Mouse (Mus musculus): ENCODE results near the gene H2-T23. TPM values are rescaled to one million over a fixed set of nuclear protein-coding genes. Genes with fewer than 3 reads are reported as not detected.
"Not testable (repeated sequence)": the region's sequence is repeated elsewhere in the genome, so short reads cannot be mapped to it uniquely, and the experiment has no call there.

H2-T23 gene
- polyA plus RNA-seq, 1 experiment from 2014 or later: 3.0 TPM

GRCm38 (mm10) chr17:36017046-36017445 is 15.6 kb downstream of the H2-T23 start:
- H3K9ac ChIP-seq: no peak overlapping the region
- DNase-seq (ENCODE audit: low spot score) (no peak), ATAC-seq (ENCODE audit: low FRiP score) (no peak)
- no peak overlapping the region for H3K4me2 ChIP-seq (replicated peaks)
- H3K9me3 ChIP-seq (ENCODE audit: control insufficient read depth, low read length): no peaks in the 10 kb centered on the region
- peaks cover 19% of the 10 kb centered on the region for H3K36me3 ChIP-seq (replicated peaks; ENCODE audit: control insufficient read depth, insufficient read depth)
- H3K4me3 ChIP-seq (replicated peaks; ENCODE audit: low read length): no peak overlapping the region
- 90% methylated on average over 5 of the region's 5 CpGs for WGBS
- H3K4me1 ChIP-seq (replicated peaks; ENCODE audit: control insufficient read depth, insufficient read depth, low read length): no peaks in the 10 kb centered on the region
- H3K27me3 ChIP-seq (ENCODE audit: control insufficient read depth, insufficient read depth, low read length): no peaks in the 10 kb centered on the region
- no peak overlapping the region for H3K27ac ChIP-seq

- Histone ChIP-seq H3K36me3 (replicated peaks; ENCODE audit: control insufficient read depth, insufficient read depth) (peaks cover 19% of the 10 kb centered on the region), H3K27me3 (ENCODE audit: control insufficient read depth, insufficient read depth, low read length) (no peaks in the 10 kb centered on the region), H3K4me2 (replicated peaks) (no peak overlapping the region), H3K4me1 (replicated peaks; ENCODE audit: control insufficient read depth, insufficient read depth, low read length) (no peaks in the 10 kb centered on the region), H3K9me3 (ENCODE audit: control insufficient read depth, low read length) (no peaks in the 10 kb centered on the region), H3K9ac (no peak overlapping the region), H3K4me3 (replicated peaks; ENCODE audit: low read length) (no peak overlapping the region), H3K27ac (no peak overlapping the region)
- WGBS: 98% methylated on average over 5 of the region's 5 CpGs
- no peak for ATAC-seq (ENCODE audit: low FRiP score)
- DNase-seq (ENCODE audit: low spot score): no peak
Observed at GRCm38 (mm10) chr17:36014977-36015376, 17.7 kb downstream of the H2-T23 start.

- H3K4me1 ChIP-seq (replicated peaks; ENCODE audit: control insufficient read depth, insufficient read depth, low read length); H3K9ac ChIP-seq; H3K36me3 ChIP-seq (replicated peaks; ENCODE audit: control insufficient read depth, insufficient read depth); DNase-seq (ENCODE audit: low spot score); H3K4me2 ChIP-seq (replicated peaks); H3K4me3 ChIP-seq (replicated peaks; ENCODE audit: low read length); H3K27me3 ChIP-seq (ENCODE audit: control insufficient read depth, insufficient read depth, low read length); H3K9me3 ChIP-seq (ENCODE audit: control insufficient read depth, low read length); H3K27ac ChIP-seq; ATAC-seq (ENCODE audit: low FRiP score): not testable (repeated sequence)
- 93% methylated on average over 7 of the region's 7 CpGs for WGBS
Observed at GRCm38 (mm10) chr17:36004409-36004808, 28.2 kb downstream of the H2-T23 start.

GRCm38 (mm10) chr17:36003331-36003730 is 29.3 kb downstream of the H2-T23 start:
- Histone ChIP-seq H3K4me2 (replicated peaks) (no peak overlapping the region), H3K36me3 (replicated peaks; ENCODE audit: control insufficient read depth, insufficient read depth) (no peaks in the 10 kb centered on the region), H3K4me3 (replicated peaks; ENCODE audit: low read length) (no peak overlapping the region), H3K9me3 (ENCODE audit: control insufficient read depth, low read length) (0 out of 2 replicates have a peak, but pooled peaks cover 4% of the 10 kb centered on the region), H3K27me3 (ENCODE audit: control insufficient read depth, insufficient read depth, low read length) (no peaks in the 10 kb centered on the region), H3K27ac (no peak overlapping the region), H3K4me1 (replicated peaks; ENCODE audit: control insufficient read depth, insufficient read depth, low read length) (no peaks in the 10 kb centered on the region), H3K9ac (no peak overlapping the region)
- no peak for DNase-seq (ENCODE audit: low spot score)
- ATAC-seq (ENCODE audit: low FRiP score): no peak
- 96% methylated on average over 7 of the region's 7 CpGs for WGBS

GRCm38 (mm10) chr17:36001966-36002365 is 30.7 kb downstream of the H2-T23 start:
- H3K4me3 ChIP-seq (replicated peaks; ENCODE audit: low read length): no peak overlapping the region
- no peak overlapping the region for H3K4me2 ChIP-seq (replicated peaks)
- no peak overlapping the region for H3K9ac ChIP-seq
- WGBS: over 99% methylated on average over 6 of the region's 6 CpGs
- no peaks in the 10 kb centered on the region for H3K4me1 ChIP-seq (replicated peaks; ENCODE audit: control insufficient read depth, insufficient read depth, low read length)
- ATAC-seq (ENCODE audit: low FRiP score) (no peak), DNase-seq (ENCODE audit: low spot score) (no peak)
- no peak overlapping the region for H3K27ac ChIP-seq
- H3K9me3 ChIP-seq (ENCODE audit: control insufficient read depth, low read length): 0 out of 2 replicates have a peak, but pooled peaks cover 4% of the 10 kb centered on the region
- H3K36me3 ChIP-seq (replicated peaks; ENCODE audit: control insufficient read depth, insufficient read depth): no peaks in the 10 kb centered on the region
- H3K27me3 ChIP-seq (ENCODE audit: control insufficient read depth, insufficient read depth, low read length): no peaks in the 10 kb centered on the region

- H3K27ac ChIP-seq: no peak overlapping the region
- no peak overlapping the region for H3K4me2 ChIP-seq (replicated peaks)
- H3K4me3 ChIP-seq (replicated peaks; ENCODE audit: low read length): no peak overlapping the region
- H3K9me3 ChIP-seq (ENCODE audit: control insufficient read depth, low read length): no peaks in the 10 kb centered on the region
- no peak for DNase-seq (ENCODE audit: low spot score)
- 96% methylated on average over 12 of the region's 12 CpGs for WGBS
- H3K27me3 ChIP-seq (ENCODE audit: control insufficient read depth, insufficient read depth, low read length): no peaks in the 10 kb centered on the region
- H3K36me3 ChIP-seq (replicated peaks; ENCODE audit: control insufficient read depth, insufficient read depth): no peaks in the 10 kb centered on the region
- no peak for ATAC-seq (ENCODE audit: low FRiP score)
- H3K4me1 ChIP-seq (replicated peaks; ENCODE audit: control insufficient read depth, insufficient read depth, low read length): peaks cover under 1% of the 10 kb centered on the region; the same call in 1 of the 2 replicates
- no peak overlapping the region for H3K9ac ChIP-seq
Observed at GRCm38 (mm10) chr17:36001121-36001897, 31.3 kb downstream of the H2-T23 start.

GRCm38 (mm10) chr17:36000349-36000748 is 32.3 kb downstream of the H2-T23 start:
- Histone ChIP-seq H3K4me3 (replicated peaks; ENCODE audit: low read length) (no peak overlapping the region), H3K4me2 (replicated peaks) (no peak overlapping the region), H3K9me3 (ENCODE audit: control insufficient read depth, low read length) (no peaks in the 10 kb centered on the region), H3K9ac (no peak overlapping the region), H3K27me3 (ENCODE audit: control insufficient read depth, insufficient read depth, low read length) (no peaks in the 10 kb centered on the region), H3K36me3 (replicated peaks; ENCODE audit: control insufficient read depth, insufficient read depth) (no peaks in the 10 kb centered on the region), H3K27ac (no peak overlapping the region), H3K4me1 (replicated peaks; ENCODE audit: control insufficient read depth, insufficient read depth, low read length) (peaks cover 9% of the 10 kb centered on the region)
- WGBS: 87% methylated on average over 4 of the region's 4 CpGs
- no peak for ATAC-seq (ENCODE audit: low FRiP score)
- no peak for DNase-seq (ENCODE audit: low spot score)

- Histone ChIP-seq H3K9ac (no peak overlapping the region), H3K4me3 (replicated peaks; ENCODE audit: low read length) (no peak overlapping the region), H3K27me3 (ENCODE audit: control insufficient read depth, insufficient read depth, low read length) (no peaks in the 10 kb centered on the region), H3K4me1 (replicated peaks; ENCODE audit: control insufficient read depth, insufficient read depth, low read length) (peaks cover 10% of the 10 kb centered on the region), H3K27ac (no peak overlapping the region), H3K9me3 (ENCODE audit: control insufficient read depth, low read length) (no peaks in the 10 kb centered on the region), H3K36me3 (replicated peaks; ENCODE audit: control insufficient read depth, insufficient read depth) (no peaks in the 10 kb centered on the region), H3K4me2 (replicated peaks) (no peak overlapping the region)
- DNase-seq (ENCODE audit: low spot score) (no peak), ATAC-seq (ENCODE audit: low FRiP score) (no peak)
- 86% methylated on average over 7 of the region's 7 CpGs for WGBS
Observed at GRCm38 (mm10) chr17:35999356-35999755, 33.3 kb downstream of the H2-T23 start.

GRCm38 (mm10) chr17:35998545-35999305 is 33.9 kb downstream of the H2-T23 start:
- DNase-seq (ENCODE audit: low spot score) (no peak), ATAC-seq (ENCODE audit: low FRiP score) (no peak)
- no peaks in the 10 kb centered on the region for H3K27me3 ChIP-seq (ENCODE audit: control insufficient read depth, insufficient read depth, low read length)
- H3K9me3 ChIP-seq (ENCODE audit: control insufficient read depth, low read length): no peaks in the 10 kb centered on the region
- H3K36me3 ChIP-seq (replicated peaks; ENCODE audit: control insufficient read depth, insufficient read depth): no peaks in the 10 kb centered on the region
- WGBS: 93% methylated on average over 6 of the region's 6 CpGs
- no peak overlapping the region for H3K27ac ChIP-seq
- no peak overlapping the region for H3K9ac ChIP-seq
- H3K4me3 ChIP-seq (replicated peaks; ENCODE audit: low read length): no peak overlapping the region
- H3K4me2 ChIP-seq (replicated peaks): no peak overlapping the region
- H3K4me1 ChIP-seq (replicated peaks; ENCODE audit: control insufficient read depth, insufficient read depth, low read length): peaks cover 10% of the 10 kb centered on the region
